Mouse (Mus musculus): ENCODE measurements at regions not wholly inside any gene's neighbourhood (a gene's known extent, or its start where the extent isn't known, plus 50 kb on each side); places are given as distances from the start of the nearest gene placed in this dataset.
A peak's percentile ranks its signal among the peaks of the same experiment; 100 is the strongest.

GRCm38 (mm10) chr4:68179551-68179950 lies 774.6 kb downstream of the Brinp1 start:
- DNase-seq (ENCODE audit: low spot score in 2 of 2): no peak

- DNase-seq (ENCODE audit: low spot score in 2 of 2): no peak
Measured at GRCm38 (mm10) chr4:68156499-68156898, 797.7 kb downstream of the Brinp1 start.

GRCm38 (mm10) chr4:68148483-68149069 lies 805.6 kb downstream of the Brinp1 start:
- no peak for DNase-seq (ENCODE audit: low spot score in 2 of 2)

GRCm38 (mm10) chr4:68128124-68128523 lies 826.1 kb downstream of the Brinp1 start:
- no peak for DNase-seq (ENCODE audit: low spot score in 2 of 2)

GRCm38 (mm10) chr4:68114502-68114901 lies 839.7 kb downstream of the Brinp1 start:
- DNase-seq (ENCODE audit: low spot score in 2 of 2): no peak

GRCm38 (mm10) chr4:68085255-68085654 lies 868.9 kb downstream of the Brinp1 start:
- DNase-seq (ENCODE audit: low spot score in 2 of 2): no peak

- no peak for DNase-seq (ENCODE audit: low spot score in 2 of 2)
Measured at GRCm38 (mm10) chr4:68056813-68057578, 897.2 kb downstream of the Brinp1 start.

- DNase-seq (ENCODE audit: low spot score in 2 of 2): peak; percentile 76 to 77
Measured at GRCm38 (mm10) chr4:68022891-68023303, 931.3 kb downstream of the Brinp1 start.

GRCm38 (mm10) chr4:68011371-68011770 lies 942.8 kb downstream of the Brinp1 start:
- DNase-seq (ENCODE audit: low spot score in 2 of 2): no peak

- peak in 1 of 2 experiments; percentile 5 for DNase-seq (ENCODE audit: low spot score in 2 of 2)
Measured at GRCm38 (mm10) chr4:67994796-67995283, 959.4 kb downstream of the Brinp1 start.

GRCm38 (mm10) chr4:67963456-67963855 lies 990.7 kb downstream of the Brinp1 start:
- peak in 1 of 2 experiments; percentile 5 for DNase-seq (ENCODE audit: low spot score in 2 of 2)

- DNase-seq (ENCODE audit: low spot score in 2 of 2): no peak
Measured at GRCm38 (mm10) chr4:67948000-67948399, 1006.2 kb downstream of the Brinp1 start.

- peak; percentile 12 to 14 for DNase-seq (ENCODE audit: low spot score in 2 of 2)
Measured at GRCm38 (mm10) chr4:67932481-67932880, 1021.7 kb downstream of the Brinp1 start.

- no peak for DNase-seq (ENCODE audit: low spot score in 2 of 2)
Measured at GRCm38 (mm10) chr4:67899109-67899508, 1055.1 kb downstream of the Brinp1 start.

- DNase-seq (ENCODE audit: low spot score in 2 of 2): no peak
Measured at GRCm38 (mm10) chr4:67891946-67892575, 1062.1 kb downstream of the Brinp1 start.

- no peak for DNase-seq (ENCODE audit: low spot score in 2 of 2)
Measured at GRCm38 (mm10) chr4:67887954-67888353, 1060.6 kb downstream of the Tlr4 start.

- no peak for DNase-seq (ENCODE audit: low spot score in 2 of 2)
Measured at GRCm38 (mm10) chr4:67885204-67885603, 1057.8 kb downstream of the Tlr4 start.

GRCm38 (mm10) chr4:67862218-67862617 lies 1034.8 kb downstream of the Tlr4 start:
- DNase-seq (ENCODE audit: low spot score in 2 of 2): no peak

- DNase-seq (ENCODE audit: low spot score in 2 of 2): no peak
Measured at GRCm38 (mm10) chr4:67861801-67862200, 1034.4 kb downstream of the Tlr4 start.

GRCm38 (mm10) chr4:67853001-67853400 lies 1025.6 kb downstream of the Tlr4 start:
- peak; percentile 7 to 14 for DNase-seq (ENCODE audit: low spot score in 2 of 2)

GRCm38 (mm10) chr4:67833397-67833796 lies 1006.0 kb downstream of the Tlr4 start:
- DNase-seq (ENCODE audit: low spot score in 2 of 2): peak; percentile 6 to 16

GRCm38 (mm10) chr4:67825484-67825883 lies 998.1 kb downstream of the Tlr4 start:
- no peak for DNase-seq (ENCODE audit: low spot score in 2 of 2)

- no peak for DNase-seq (ENCODE audit: low spot score in 2 of 2)
Measured at GRCm38 (mm10) chr4:67796050-67796449, 968.7 kb downstream of the Tlr4 start.
